Comparison of ENCODE assay signal across 19 mouse cellular contexts in genomic region chr3:54577851-54578250, GRCm38 (mm10).
"Had no signal": no experiment of that assay in that cellular context is flagged by ENCODE, and none has a peak within 500 bp of the region (broad histone marks: within the 10 kb centered on the region; RNA-seq: fewer than 3 reads in every experiment).

No protein-coding gene starts in this region.

- H3K4me1 ChIP-seq: lung, embryonic 15.5 days; megakaryocyte, embryonic 14.5 days; midbrain, embryonic 13.5 days; midbrain, embryonic 15.5 days; neural tube, embryonic 12.5 days had no signal

- H3K4me2 ChIP-seq: lung, embryonic 15.5 days; midbrain, embryonic 11.5 days; midbrain, embryonic 13.5 days; midbrain, embryonic 15.5 days; neural tube, embryonic 12.5 days had no signal

- H3K4me3 ChIP-seq: lung, embryonic 15.5 days; megakaryocyte, embryonic 14.5 days; midbrain, embryonic 13.5 days; midbrain, embryonic 15.5 days; neural tube, embryonic 12.5 days had no signal

- ATAC-seq: lung, postnatal 0 days; midbrain, embryonic 13.5 days; midbrain, embryonic 15.5 days had no signal

- H3K27ac ChIP-seq: lung, embryonic 15.5 days; macrophage; midbrain, embryonic 13.5 days; midbrain, embryonic 15.5 days; neural tube, embryonic 12.5 days had no signal

- DNase-seq: lung, adult 2 months; lung, postnatal 14 days; lung, postnatal 36 days; retina, postnatal 1 day; right cerebral cortex, adult 18-20 months; right cerebral cortex, postnatal 25 days; right cerebral cortex, postnatal 4 days; spleen, adult 18-20 months; thymus, adult 18-20 months; thymus, postnatal 14 days; thymus, postnatal 36 days had no signal

- H3K9me3 ChIP-seq: lung, embryonic 15.5 days; midbrain, embryonic 15.5 days; neural tube, embryonic 12.5 days had no signal

- H3K36me3 ChIP-seq: lung, embryonic 15.5 days; midbrain, embryonic 13.5 days; midbrain, embryonic 15.5 days; neural tube, embryonic 12.5 days had no signal

- H3K27me3 ChIP-seq: lung, embryonic 15.5 days; megakaryocyte, embryonic 14.5 days; midbrain, embryonic 13.5 days; midbrain, embryonic 15.5 days; neural tube, embryonic 12.5 days had no signal

- H3K9ac ChIP-seq: lung, embryonic 15.5 days; midbrain, embryonic 13.5 days; midbrain, embryonic 15.5 days; neural tube, embryonic 12.5 days had no signal
